Mouse (Mus musculus): ENCODE data around the gene Gm45021.

DNA sequence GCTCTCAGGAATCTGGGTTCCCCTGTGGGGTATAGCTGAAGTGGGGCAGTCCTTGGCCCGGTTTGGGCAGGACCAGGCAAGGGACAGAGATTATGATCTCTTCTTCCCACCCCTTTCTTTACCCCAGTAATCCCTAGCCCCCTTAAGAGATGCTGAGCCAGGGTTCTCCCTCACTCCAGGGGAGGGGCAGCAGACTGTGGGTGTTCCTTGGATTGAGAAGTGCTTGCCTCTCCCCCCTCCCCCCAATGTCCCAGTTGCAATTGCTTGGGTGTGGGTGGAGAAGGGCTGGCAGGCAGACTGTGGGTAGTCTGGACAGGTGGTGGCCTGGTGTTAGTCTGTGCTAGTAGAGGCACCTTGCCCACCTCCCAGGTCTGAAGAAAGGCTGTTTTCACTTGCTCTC is 5.9 kb downstream of the Gm45021 start:
- TF ChIP-seq GATA1 (IDR thresholded peaks at IDR 0.05; ENCODE audit: low read length) (no peak), TAL1 (IDR thresholded peaks at IDR 0.05; ENCODE audit: low read length) (no peak)
